Mouse (Mus musculus): ENCODE results near the gene Ptprg.

The Ptprg gene

GRCm38 (mm10) chr14:11565283-11565682, 12.0 kb downstream of the Ptprg start:
- no peak for DNase-seq (ENCODE audit: low spot score in 2 of 2)

GRCm38 (mm10) chr14:11569734-11570133, 16.4 kb downstream of the Ptprg start:
- DNase-seq (ENCODE audit: low spot score in 2 of 2), result no peak

- no peak for DNase-seq (ENCODE audit: low spot score in 2 of 2)
These were observed 18.5 kb downstream of the Ptprg start for GRCm38 (mm10) chr14:11571766-11572394.

- DNase-seq (ENCODE audit: low spot score in 2 of 2), result no peak
These were observed 19.1 kb downstream of the Ptprg start for GRCm38 (mm10) chr14:11572395-11572784.

GRCm38 (mm10) chr14:11573710-11574109, 20.4 kb downstream of the Ptprg start:
- no peak for DNase-seq (ENCODE audit: low spot score in 2 of 2)

GRCm38 (mm10) chr14:11577276-11577909, 24.1 kb downstream of the Ptprg start:
- no peak for DNase-seq (ENCODE audit: low spot score in 2 of 2)

GRCm38 (mm10) chr14:11577910-11578309, 24.6 kb downstream of the Ptprg start:
- DNase-seq (ENCODE audit: low spot score in 2 of 2), result no peak

- no peak for DNase-seq (ENCODE audit: low spot score in 2 of 2)
These were observed 25.2 kb downstream of the Ptprg start for GRCm38 (mm10) chr14:11578492-11578967.

- DNase-seq (ENCODE audit: low spot score in 2 of 2), result no peak
These were observed 26.6 kb downstream of the Ptprg start for GRCm38 (mm10) chr14:11579950-11580349.

- DNase-seq (ENCODE audit: low spot score in 2 of 2), result no peak
These were observed 30.9 kb downstream of the Ptprg start for GRCm38 (mm10) chr14:11584263-11584662.

- DNase-seq (ENCODE audit: low spot score in 2 of 2), result no peak
These were observed 31.7 kb downstream of the Ptprg start for GRCm38 (mm10) chr14:11584929-11585633.

GRCm38 (mm10) chr14:11590387-11590786, 37.1 kb downstream of the Ptprg start:
- DNase-seq (ENCODE audit: low spot score in 2 of 2), result no peak

- no peak for DNase-seq (ENCODE audit: low spot score in 2 of 2)
These were observed 39.3 kb downstream of the Ptprg start for GRCm38 (mm10) chr14:11592650-11593049.

GRCm38 (mm10) chr14:11594336-11594735, 41.0 kb downstream of the Ptprg start:
- no peak for DNase-seq (ENCODE audit: low spot score in 2 of 2)

- DNase-seq (ENCODE audit: low spot score in 2 of 2), result no peak
These were observed 51.0 kb downstream of the Ptprg start for GRCm38 (mm10) chr14:11604133-11604865.

GRCm38 (mm10) chr14:11608366-11608765, 55.0 kb downstream of the Ptprg start:
- DNase-seq (ENCODE audit: low spot score in 2 of 2), result no peak

- no peak for DNase-seq (ENCODE audit: low spot score in 2 of 2)
These were observed 56.7 kb downstream of the Ptprg start for GRCm38 (mm10) chr14:11609857-11610582.

- no peak for DNase-seq (ENCODE audit: low spot score in 2 of 2)
These were observed 59.1 kb downstream of the Ptprg start for GRCm38 (mm10) chr14:11612426-11612825.

GRCm38 (mm10) chr14:11613146-11613545, 59.8 kb downstream of the Ptprg start:
- DNase-seq (ENCODE audit: low spot score in 2 of 2), result no peak

- DNase-seq (ENCODE audit: low spot score in 2 of 2), result no peak
These were observed 62.4 kb downstream of the Ptprg start for GRCm38 (mm10) chr14:11615697-11616096.

- DNase-seq (ENCODE audit: low spot score in 2 of 2), result no peak
These were observed 64.0 kb downstream of the Ptprg start for GRCm38 (mm10) chr14:11617362-11617761.
